Mouse (Mus musculus): Measurements from ENCODE around the gene F10.

DNA sequence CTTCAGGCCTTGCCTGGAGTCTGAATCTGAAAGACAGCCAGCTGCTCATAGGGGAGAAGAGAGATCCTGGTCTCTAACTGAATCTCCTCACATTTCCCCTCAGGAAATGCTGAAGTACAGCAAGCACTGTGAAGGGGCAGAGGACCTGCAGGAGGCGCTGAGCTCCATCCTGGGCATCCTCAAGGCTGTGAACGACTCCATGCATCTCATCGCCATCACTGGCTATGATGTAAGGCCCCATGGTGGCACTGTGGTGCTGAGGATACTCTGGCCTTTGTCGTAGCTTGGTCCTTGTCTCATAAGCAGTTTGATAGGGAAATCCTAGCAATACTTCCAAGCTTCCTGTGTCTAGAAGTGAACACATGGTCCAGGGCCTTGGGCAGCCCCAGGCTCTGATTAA, 26.8 kb upstream of the F10 start:
- TF ChIP-seq CTCF (conservative IDR thresholded peaks at IDR 0.05; ENCODE audit: insufficient read depth, insufficient read length, low read depth, low read length) (peak; percentile 65), POLR2A (IDR thresholded peaks at IDR 0.05; ENCODE audit: low read depth, low read length) (no peak)
